ENCODE assay signal across 9 mouse cellular contexts in genomic region chr7:113369620-113370340, GRCm38 (mm10). TPM values are rescaled to one million over a fixed set of nuclear protein-coding genes. Genes with fewer than 3 reads are reported as not detected.
DNase-seq lines count a peak whose midpoint lies in the region; ATAC-seq lines count a peak whose summit lies in the region.
"Had no signal": no experiment of that assay in that cellular context is flagged by ENCODE, and none has a peak within 500 bp of the region (broad histone marks: within the 10 kb centered on the region; RNA-seq: fewer than 3 reads in every experiment).

No protein-coding gene starts in this region.

- H3K9ac ChIP-seq in heart, embryonic 12.5 days: peak overlapping the region; percentile 87
- peak overlapping the region; percentile 89 for H3K9ac ChIP-seq in kidney, embryonic 16.5 days (replicated peaks; ENCODE audit: low read length)
- H3K9ac ChIP-seq in liver, embryonic 15.5 days: peak overlapping the region; percentile 88
- H3K9ac ChIP-seq in neural tube, embryonic 12.5 days: peak overlapping the region; percentile 73

- WGBS in heart, embryonic 12.5 days: under 1% methylated on average over 44 of the region's 44 CpGs
- under 1% methylated on average over 44 of the region's 44 CpGs for WGBS in kidney, embryonic 16.5 days
- WGBS in liver, embryonic 15.5 days (ENCODE audit: insufficient replicate concordance): under 1% methylated on average over 44 of the region's 44 CpGs
- WGBS in neural tube, embryonic 12.5 days: under 1% methylated on average over 44 of the region's 44 CpGs

- peak; percentile 70 for ATAC-seq in erythroblast, adult 5-6 weeks (replicated peaks; ENCODE audit: low FRiP score, poor library complexity, severe bottlenecking)
- ATAC-seq in heart, embryonic 12.5 days (ENCODE audit: insufficient number of reproducible peaks, low FRiP score): peak; percentile 73
- peak; percentile 78 for ATAC-seq in kidney, embryonic 16.5 days (ENCODE audit: low FRiP score, low TSS enrichment)
- peak; percentile 78 for ATAC-seq in liver, embryonic 15.5 days (ENCODE audit: insufficient read depth)
- ATAC-seq in neural tube, embryonic 12.5 days (ENCODE audit: low FRiP score, low read depth): peak; percentile 75

- H3K4me2 ChIP-seq in heart, embryonic 12.5 days: peak overlapping the region; percentile 80
- H3K4me2 ChIP-seq in kidney, embryonic 16.5 days (replicated peaks; ENCODE audit: low read depth, low read length): peak overlapping the region; percentile 92
- peak overlapping the region; percentile 94 for H3K4me2 ChIP-seq in liver, embryonic 15.5 days
- H3K4me2 ChIP-seq in neural tube, embryonic 12.5 days (replicated peaks): peak overlapping the region; percentile 83

- no peaks in the 10 kb centered on the region for H3K27me3 ChIP-seq in heart, embryonic 12.5 days (replicated peaks)
- H3K27me3 ChIP-seq in kidney, embryonic 16.5 days (ENCODE audit: insufficient read depth, low read length): no peaks in the 10 kb centered on the region
- H3K27me3 ChIP-seq in liver, embryonic 15.5 days: no peaks in the 10 kb centered on the region
- no peaks in the 10 kb centered on the region for H3K27me3 ChIP-seq in neural tube, embryonic 12.5 days (replicated peaks)

- peak; percentile 83 to 84 for DNase-seq in B cell, adult 2 months
- peak; percentile 70 for DNase-seq in adipocyte (ENCODE audit: low spot score)
- peak; percentile 70 to 73 for DNase-seq in thymus, adult 18-20 months

- H3K4me3 ChIP-seq in heart, embryonic 12.5 days: peak overlapping the region; percentile 78
- peak overlapping the region; percentile 67 for H3K4me3 ChIP-seq in kidney, embryonic 16.5 days (ENCODE audit: low read length)
- H3K4me3 ChIP-seq in liver, embryonic 15.5 days (replicated peaks): peak overlapping the region; percentile 71
- peak overlapping the region; percentile 90 for H3K4me3 ChIP-seq in neural tube, embryonic 12.5 days

- H3K4me1 ChIP-seq in heart, embryonic 12.5 days (replicated peaks): peaks cover 8% of the 10 kb centered on the region; the same call in 1 of the 2 replicates
- H3K4me1 ChIP-seq in kidney, embryonic 16.5 days (ENCODE audit: insufficient read depth, low read length): peaks cover 13% of the 10 kb centered on the region
- peaks cover 25% of the 10 kb centered on the region for H3K4me1 ChIP-seq in liver, embryonic 15.5 days (replicated peaks)
- peaks cover 8% of the 10 kb centered on the region; the same call in 1 of the 2 replicates for H3K4me1 ChIP-seq in neural tube, embryonic 12.5 days

- no peaks in the 10 kb centered on the region for H3K9me3 ChIP-seq in heart, embryonic 12.5 days (replicated peaks)
- no peaks in the 10 kb centered on the region for H3K9me3 ChIP-seq in kidney, embryonic 16.5 days (ENCODE audit: low read length)
- H3K9me3 ChIP-seq in liver, embryonic 15.5 days (replicated peaks): no peaks in the 10 kb centered on the region
- no peaks in the 10 kb centered on the region for H3K9me3 ChIP-seq in neural tube, embryonic 12.5 days

- no peaks in the 10 kb centered on the region for H3K36me3 ChIP-seq in heart, embryonic 12.5 days
- H3K36me3 ChIP-seq in kidney, embryonic 16.5 days (ENCODE audit: insufficient read depth, low read length): no peaks in the 10 kb centered on the region
- no peaks in the 10 kb centered on the region for H3K36me3 ChIP-seq in liver, embryonic 15.5 days (replicated peaks)
- no peaks in the 10 kb centered on the region for H3K36me3 ChIP-seq in neural tube, embryonic 12.5 days

- H3K27ac ChIP-seq in heart, embryonic 12.5 days (ENCODE audit: poor library complexity, severe bottlenecking): peak overlapping the region; percentile 88
- peak overlapping the region; percentile 93 for H3K27ac ChIP-seq in kidney, embryonic 16.5 days (ENCODE audit: low read length)
- H3K27ac ChIP-seq in liver, embryonic 15.5 days (replicated peaks): peak overlapping the region; percentile 91
- H3K27ac ChIP-seq in neural tube, embryonic 12.5 days: peak overlapping the region; percentile 64

RNA-seq across cellular contexts. Expression of gene Btbd10, which starts 0.6 kb away (rescaled TPM):
- 9.2 and 10.2 TPM in 2 replicates for total RNA-seq in erythroblast, adult 5-6 weeks (2015; ENCODE audit: low replicate concordance)
- 10.6 and 11.5 TPM in 2 replicates for total RNA-seq in erythroblast, adult 5-6 weeks (2017; ENCODE audit: low replicate concordance)
- 23.6 and 24.0 TPM in 2 replicates for polyA plus RNA-seq in heart, embryonic 12.5 days (2016; fragmentation: Nextera tagmentation; extraction: Ambion mirVana)
- polyA plus RNA-seq in kidney, embryonic 16.5 days (2015; fragmentation: Nextera tagmentation; extraction: Ambion mirVana): 25.5 and 25.6 TPM in 2 replicates
- 7.1 and 8.1 TPM in 2 replicates for polyA plus RNA-seq in liver, embryonic 15.5 days (2015; fragmentation: Nextera tagmentation; extraction: Ambion mirVana)
- polyA plus RNA-seq in neural tube, embryonic 12.5 days (2016; fragmentation: Nextera tagmentation; extraction: Ambion mirVana): 42.3 and 47.3 TPM in 2 replicates

RNA-seq across cellular contexts. Expression of gene Pth, which starts 18.6 kb away (rescaled TPM):
- total RNA-seq in erythroblast, adult 5-6 weeks (2015; ENCODE audit: low replicate concordance): not detected in 2 replicates
- total RNA-seq in erythroblast, adult 5-6 weeks (2017; ENCODE audit: low replicate concordance): not detected in 2 replicates
- polyA plus RNA-seq in heart, embryonic 12.5 days (2016; fragmentation: Nextera tagmentation; extraction: Ambion mirVana): not detected in 2 replicates
- polyA plus RNA-seq in kidney, embryonic 16.5 days (2015; fragmentation: Nextera tagmentation; extraction: Ambion mirVana): not detected in 2 replicates
- not detected in 2 replicates for polyA plus RNA-seq in liver, embryonic 15.5 days (2015; fragmentation: Nextera tagmentation; extraction: Ambion mirVana)
- polyA plus RNA-seq in neural tube, embryonic 12.5 days (2016; fragmentation: Nextera tagmentation; extraction: Ambion mirVana): not detected in 2 replicates
- polyA plus RNA-seq: gonadal fat pad, adult 2 months had no signal

Comparison
In these comparisons a context has a peak if more than half of its experiments do, and no peak if none do; other contexts are left out.
1. Peak in every context shown above with its lines: DNase-seq, ATAC-seq, H3K4me3 ChIP-seq and H3K27ac ChIP-seq.